Mouse (Mus musculus): ENCODE measurements around the gene Zfp462.

Zfp462 gene

DNA sequence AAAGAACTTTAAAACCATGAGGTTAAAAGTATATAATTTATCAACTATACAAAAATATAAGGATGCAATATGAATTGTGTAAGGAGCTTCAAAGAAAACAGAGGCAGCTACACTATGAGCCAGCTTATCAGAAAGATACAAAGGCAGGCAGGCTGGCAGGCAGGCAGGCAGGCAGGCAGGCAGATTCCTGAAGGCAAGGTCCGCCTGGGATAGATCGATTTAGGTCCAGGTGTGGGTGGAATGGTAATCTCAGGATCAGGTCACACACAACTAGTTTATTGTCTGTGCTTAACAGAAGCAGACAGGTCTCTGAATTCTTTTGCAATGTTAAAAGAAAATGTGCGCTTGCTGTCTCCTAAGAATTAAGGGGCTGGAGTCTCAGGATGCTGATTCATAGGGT is 158.7 kb downstream of the Zfp462 start:
- DNase-seq (ENCODE audit: low read depth, low spot score) = no peak

DNA sequence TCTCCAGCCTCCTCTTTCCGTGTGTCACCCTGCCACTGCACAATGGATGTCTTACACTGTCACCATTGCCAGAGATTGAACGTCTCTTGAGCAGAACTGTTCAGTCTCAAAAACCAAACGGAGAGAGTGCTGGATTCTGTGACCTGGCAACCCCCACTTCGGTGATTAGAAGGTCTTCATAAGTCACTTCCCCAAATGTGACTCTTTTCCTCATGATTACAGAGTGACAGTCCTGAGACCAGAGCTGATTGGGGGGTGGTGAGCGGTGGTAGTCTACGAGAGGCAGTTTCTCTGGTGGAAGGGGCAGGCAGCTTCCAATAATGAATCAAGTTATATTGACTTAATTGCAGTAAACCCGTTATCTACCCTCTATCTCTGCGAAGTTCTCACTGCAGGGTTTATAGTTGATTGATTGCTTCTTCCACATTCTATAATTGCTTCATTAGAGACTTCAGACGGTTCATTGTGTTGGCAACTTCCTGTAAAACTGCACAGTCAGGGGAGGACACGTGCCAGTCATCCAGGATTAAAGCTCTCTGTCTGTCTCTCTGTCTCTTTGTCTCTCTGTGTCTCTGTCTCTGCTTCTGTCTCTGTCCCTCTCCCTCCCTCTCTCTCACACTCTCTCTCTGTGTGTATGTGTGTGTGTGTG is 173.1 kb downstream of the Zfp462 start:
- DNase-seq (ENCODE audit: low read depth, low spot score) = no peak

GRCm38 (mm10) chr4:55121126-55121525 is 176.3 kb downstream of the Zfp462 start:
- DNase-seq (ENCODE audit: low read depth, low spot score) = no peak

GRCm38 (mm10) chr4:55121952-55122351 is 177.1 kb downstream of the Zfp462 start:
- DNase-seq (ENCODE audit: low read depth, low spot score) = no peak

DNA sequence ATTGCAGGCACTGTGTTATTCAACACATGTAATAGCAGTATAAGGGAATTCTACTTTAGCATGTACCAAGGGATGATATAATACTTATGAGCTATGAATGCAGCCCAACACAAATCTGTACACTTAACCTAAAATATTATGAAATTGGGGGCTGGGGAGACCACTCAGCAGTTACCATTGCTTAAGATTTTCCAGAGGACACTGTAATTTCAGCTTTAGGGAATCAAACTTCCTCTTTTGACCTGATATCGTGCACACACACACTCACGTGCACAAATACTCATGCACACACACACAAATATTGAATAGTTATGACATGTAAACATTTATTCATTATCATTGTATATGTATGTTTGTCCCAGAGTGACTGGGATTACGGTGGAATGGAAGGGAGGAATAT is 179.3 kb downstream of the Zfp462 start:
- DNase-seq (ENCODE audit: low read depth, low spot score) = no peak

- DNase-seq (ENCODE audit: low read depth, low spot score) = no peak
Measured at GRCm38 (mm10) chr4:55125048-55125737, 180.3 kb downstream of the Zfp462 start.

GRCm38 (mm10) chr4:55125738-55126054 is 180.8 kb downstream of the Zfp462 start:
- DNase-seq (ENCODE audit: low read depth, low spot score) = no peak

- DNase-seq (ENCODE audit: low read depth, low spot score) = no peak
Measured at GRCm38 (mm10) chr4:55127228-55127901, 182.5 kb downstream of the Zfp462 start.

DNA sequence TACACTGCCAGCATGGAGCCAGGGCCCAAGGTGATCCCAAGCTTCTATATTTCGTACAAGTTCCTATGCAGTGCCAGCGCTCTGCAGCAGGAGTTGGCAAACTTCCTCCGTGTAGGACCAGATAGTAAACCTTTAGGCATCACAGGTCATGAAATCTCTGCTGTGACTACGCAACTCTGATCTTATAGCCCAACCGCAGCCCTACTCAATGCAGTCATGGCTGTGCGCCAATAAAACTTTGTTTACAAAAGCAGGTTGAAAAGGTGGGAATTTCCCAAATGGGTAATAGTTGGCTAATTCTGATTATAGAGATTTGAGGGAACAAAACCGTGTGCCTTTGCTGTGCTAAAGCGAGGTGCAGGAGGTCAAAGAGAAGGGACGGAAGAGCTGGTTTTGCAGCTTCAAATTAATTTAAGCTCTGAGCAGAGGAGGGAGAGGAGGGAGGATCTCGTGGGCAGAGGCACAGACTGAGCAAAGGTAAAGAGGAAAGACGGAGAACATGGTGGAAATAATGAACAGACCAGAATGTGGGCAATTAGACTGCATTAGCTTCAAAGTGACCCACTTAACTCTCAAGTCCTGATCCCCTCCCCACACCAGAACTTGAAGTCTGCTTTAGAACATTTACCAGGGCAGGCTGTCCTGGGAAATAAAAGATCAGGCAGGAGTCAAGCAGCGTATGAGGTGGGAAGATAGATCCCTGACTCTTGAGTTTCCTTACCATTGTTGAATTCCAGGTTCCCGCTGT is 183.4 kb downstream of the Zfp462 start:
- DNase-seq (ENCODE audit: low read depth, low spot score) = no peak
